Mouse (Mus musculus) cerebral cortex, adult 2 months (tissue): ENCODE measurements around the gene Zfp526.

Experiments
- WGBS: fragments of 180-500 bp; shearing (Covaris S2); methylation state at CpG from one replicate; pipeline ENCODE4 v1.1.7; 2018; 5-methylcytosine and 5-hydroxymethylcytosine counted together

Zfp526 gene

DNA sequence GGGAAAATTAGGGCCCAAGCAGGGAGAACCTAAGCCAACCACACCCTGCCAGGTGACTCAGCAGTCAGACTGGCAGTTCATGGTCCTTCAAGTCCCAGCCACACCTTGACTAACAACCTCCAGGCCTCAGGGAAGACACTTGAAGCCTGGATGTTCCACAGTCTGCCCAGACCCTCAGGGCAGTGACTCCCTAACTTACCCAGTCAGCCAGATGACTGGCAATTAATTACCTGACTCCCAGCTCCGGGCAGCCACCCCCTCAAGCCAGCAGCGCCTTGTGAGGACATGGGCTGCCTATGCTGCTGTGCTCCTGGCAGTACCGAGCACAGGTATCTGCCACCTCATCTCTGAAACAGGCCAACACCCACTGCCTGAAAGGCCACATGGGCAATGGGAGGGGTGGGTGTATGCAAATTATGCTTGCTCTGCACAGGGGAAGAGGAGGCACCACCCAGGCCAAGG is 12.0 kb upstream of the Zfp526 start:
- WGBS: 78% methylated on average over 3 of the region's 3 CpGs

DNA sequence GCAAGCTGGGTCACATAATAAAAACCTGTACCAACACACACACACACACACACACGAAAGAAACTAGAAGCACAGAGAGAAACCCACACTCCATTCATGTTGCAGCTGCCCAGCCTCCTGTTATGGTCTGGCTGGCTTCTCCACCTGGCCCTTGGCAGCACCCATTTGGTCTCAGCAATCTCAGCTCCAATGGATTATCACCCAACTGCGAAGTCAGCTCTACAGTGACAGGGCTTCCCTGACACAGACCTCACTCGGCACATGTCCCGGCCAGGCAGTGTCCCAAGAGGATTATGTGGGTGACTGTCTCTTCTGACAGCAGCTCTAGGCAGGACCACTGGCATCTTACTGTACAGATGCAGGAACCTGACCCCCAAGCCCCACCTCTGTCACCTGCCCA is 10.7 kb upstream of the Zfp526 start:
- WGBS: 90% methylated on average over 4 of the region's 4 CpGs

DNA sequence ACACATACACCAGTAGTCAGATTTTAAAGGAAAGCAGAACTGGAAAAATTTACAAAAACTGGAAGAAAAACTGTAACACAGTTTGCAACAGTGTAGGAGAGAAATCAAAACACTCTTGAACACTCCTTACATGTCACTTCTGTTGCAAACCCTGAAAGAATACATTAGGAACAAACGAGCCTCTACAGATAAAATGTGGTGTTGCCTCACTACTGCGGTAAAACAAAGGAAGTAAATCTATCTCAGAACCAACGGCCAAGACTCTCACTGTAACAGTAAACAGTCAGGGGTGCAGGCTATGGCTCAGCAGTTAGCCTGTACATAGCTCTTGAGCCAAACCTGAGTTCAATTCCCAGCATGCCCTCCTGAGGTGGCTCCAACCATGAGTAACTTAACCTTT is 8.1 kb upstream of the Zfp526 start:
- WGBS: 51% methylated on average over 3 of the region's 3 CpGs

DNA sequence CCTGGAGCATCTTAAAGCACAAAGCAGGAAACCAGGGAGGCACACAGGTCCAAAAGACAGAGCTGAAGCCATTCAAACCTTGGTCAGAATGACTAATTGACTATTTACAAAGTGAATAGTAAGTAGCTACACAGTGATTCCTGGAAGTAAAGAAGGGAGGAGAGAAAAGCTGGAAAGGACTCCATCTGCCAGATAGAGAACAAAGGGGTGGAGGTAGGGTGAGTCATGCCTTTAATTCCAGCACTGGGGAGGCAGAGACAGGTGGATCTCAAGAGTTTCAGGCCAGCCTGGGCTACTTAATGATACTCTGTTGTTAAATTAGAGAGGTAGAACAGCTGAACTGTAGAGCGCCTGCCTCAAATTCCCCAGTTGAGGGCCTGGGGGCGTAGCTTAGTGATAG is 7.1 kb upstream of the Zfp526 start:
- WGBS: 100% methylated on average over 2 of the region's 2 CpGs

DNA sequence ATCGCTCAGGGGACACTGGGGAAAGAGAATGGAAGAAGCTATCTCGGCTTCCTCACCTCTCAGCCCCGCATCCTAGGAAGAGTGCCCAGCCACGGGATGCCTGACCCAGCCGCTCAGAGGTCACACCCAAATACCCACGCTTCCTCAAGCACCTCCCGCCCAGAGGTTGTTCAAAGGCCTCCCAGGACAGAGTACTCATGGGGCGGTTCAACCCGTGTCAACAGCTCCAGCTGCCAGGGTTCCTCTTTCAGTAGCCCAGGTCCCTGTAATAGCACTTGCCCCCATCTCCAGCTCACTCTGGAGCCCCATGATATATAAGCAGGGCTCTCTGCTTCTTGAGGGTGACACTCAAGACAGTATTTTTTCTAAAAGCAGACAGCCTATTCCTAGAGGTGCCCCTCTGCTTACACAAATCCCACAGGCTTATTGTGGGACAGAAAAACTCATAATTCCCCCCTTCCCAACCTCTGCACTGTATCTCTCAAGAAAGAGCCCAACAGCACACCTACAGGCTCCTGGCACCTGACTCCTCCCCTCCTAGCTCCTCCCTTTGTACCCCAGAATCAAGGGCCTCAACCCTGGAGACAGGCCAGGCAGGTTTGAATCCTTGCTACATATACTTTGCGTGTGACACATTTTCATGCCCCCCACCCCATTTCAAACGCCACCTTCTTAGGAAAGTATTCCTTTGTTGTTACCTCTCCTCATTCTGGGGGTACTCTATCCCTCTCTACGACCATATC is 3.4 kb upstream of the Zfp526 start:
- 72% methylated on average over 12 of the region's 12 CpGs for WGBS

DNA sequence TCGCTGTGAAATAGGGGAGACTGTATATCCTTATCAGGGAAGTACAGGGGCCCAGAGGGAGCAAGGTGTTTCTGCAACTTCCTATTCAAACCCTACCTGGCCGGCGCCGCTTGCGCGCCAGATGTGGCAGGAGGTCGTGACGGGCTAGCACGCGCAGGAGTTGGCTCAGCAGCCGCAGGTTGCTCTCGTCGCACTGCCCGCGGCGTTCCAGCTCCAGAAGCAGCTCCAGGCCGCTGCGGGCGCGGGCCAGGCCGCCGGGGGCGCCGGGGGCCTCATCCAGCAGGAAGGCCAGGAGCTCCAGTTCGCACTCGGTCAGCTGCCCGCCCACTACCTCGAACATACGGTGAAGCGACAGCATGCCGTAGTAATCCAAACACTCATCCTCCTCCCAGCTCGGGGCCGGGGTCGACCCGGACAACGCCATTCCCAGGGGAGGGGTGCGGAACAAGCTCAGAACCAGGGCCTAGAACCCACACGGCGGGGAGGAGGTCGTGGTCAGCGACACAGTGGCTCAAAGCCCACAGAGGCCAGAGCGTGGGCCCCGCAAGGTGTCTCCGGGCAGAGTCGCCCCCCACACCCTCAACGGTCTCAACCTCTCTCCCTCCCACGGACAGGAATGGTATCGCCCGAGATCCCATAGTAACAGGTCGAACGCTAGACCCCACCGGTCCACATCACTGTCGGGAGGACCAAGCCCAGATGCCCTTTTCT is 2.4 kb upstream of the Zfp526 start:
- WGBS: under 1% methylated on average over 53 of the region's 53 CpGs

DNA sequence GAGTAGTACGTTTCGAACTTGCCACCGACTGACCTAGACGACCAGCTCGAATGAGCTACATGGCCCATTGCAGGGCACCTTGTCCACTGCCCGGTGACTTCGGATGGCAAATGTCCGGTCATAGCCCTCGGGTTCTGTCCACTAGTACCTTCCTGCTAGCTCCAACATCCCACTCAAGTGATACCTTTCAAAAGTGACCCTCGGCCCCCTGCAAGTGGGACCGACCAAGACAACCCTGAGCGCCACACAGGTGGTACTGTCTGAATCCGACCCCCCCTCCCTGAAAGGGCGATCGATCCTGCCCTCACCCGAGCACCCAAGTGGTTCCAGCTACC is 1.8 kb upstream of the Zfp526 start:
- under 1% methylated on average over 16 of the region's 16 CpGs for WGBS

DNA sequence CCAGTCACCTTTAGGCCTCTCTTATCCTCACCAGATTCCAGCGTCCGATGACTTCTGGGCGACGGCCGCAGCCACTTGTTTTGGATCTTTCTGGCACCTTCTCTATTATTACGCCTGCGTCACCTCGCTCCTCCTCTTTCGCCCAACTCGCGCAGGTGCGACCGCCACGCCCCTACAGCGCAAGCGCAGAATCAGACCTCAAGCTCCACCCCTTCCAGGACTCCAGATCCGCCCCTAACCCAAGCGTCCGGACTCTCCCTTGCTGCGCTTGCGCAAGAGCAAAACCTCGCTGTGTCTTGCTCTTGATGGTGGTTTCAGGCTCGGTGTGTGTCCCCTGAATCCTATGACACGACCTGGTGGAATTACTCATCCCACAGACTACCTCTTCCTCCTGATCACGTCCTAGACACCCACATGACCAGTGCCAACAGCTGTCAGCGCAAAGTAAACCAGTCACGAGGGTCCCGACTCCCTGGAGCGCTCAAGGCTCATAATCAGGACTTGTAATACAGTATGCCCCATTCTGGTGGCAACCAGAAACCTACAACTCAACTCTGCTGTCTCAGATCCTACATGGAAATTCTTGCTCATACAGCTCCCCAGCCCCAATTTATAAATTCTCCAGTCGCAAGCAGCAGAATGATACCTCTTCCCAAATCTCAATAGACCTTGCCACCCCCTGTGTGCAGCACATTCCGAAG is 1.3 kb upstream of the Zfp526 start:
- WGBS: 2% methylated on average over 31 of the region's 31 CpGs

DNA sequence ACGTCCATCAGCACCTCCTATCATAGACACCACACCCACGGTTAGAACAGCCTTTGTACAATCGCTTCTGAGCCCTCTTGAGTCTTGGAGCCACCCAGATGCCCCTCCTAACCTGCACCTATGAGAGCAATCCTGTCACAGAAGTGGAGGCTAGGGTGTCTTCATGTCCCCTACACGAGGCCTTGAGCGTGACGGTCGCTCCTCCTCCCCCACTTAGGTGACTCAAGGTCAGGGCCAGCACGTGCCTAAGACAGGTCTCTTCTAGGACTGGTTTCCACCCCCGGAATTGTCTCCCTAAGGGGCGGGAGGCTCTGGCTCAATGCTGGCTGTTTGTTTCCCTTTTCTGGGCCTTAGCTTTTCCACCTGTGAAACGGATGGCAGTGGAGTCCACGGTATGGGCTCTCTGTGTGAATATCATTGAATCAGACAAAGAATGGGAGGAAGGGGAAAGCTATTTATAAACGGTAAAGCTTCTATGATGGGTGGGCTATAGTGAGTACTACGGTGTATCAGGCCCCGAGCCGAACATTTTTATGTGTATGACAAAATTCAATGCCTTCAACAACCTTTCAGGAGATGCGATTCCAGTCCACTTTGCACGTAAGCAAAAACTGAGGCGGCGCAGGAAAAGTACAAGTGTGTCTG is 646 bp upstream of the Zfp526 start, which contains the start of gene Dedd2:
Gene Dedd2, minus strand, starts transcription at position 159 of the 645 bp plus-strand sequence.
- 3% methylated on average over 20 of the region's 20 CpGs for WGBS

DNA sequence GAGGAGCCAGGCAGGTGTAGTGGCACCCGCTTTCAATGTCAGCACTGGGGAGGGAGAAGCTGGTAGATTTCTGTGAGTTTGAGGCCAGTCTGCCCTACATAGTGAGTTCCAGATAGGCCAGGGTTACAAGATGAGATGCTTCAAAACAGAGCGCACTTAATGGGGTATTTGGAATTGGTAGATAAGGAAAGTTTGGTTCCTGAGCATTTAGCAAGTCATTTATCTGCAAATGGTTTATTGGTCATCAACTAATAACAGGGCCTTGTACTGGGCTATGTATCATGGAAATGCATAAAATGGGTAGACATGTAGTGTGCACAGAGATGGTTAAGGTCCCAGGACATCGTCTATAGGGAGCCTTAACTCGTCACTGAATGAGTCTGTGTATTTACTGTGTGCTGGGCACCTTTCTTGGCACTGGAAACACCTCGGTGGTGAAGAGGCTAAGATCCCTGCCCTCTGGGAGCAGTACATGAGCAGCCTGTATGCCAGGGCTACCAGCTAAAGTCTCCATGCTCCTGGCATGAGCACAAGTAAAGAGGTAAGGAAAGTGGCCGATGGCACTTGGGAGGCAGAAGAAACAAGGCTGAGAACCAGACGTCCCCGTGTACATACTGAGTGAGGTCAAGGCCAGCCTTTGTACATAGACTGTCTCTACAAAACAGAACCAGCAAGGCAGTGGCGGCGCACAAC is 1.2 kb downstream of the Zfp526 start:
- 81% methylated on average over 10 of the region's 10 CpGs for WGBS

DNA sequence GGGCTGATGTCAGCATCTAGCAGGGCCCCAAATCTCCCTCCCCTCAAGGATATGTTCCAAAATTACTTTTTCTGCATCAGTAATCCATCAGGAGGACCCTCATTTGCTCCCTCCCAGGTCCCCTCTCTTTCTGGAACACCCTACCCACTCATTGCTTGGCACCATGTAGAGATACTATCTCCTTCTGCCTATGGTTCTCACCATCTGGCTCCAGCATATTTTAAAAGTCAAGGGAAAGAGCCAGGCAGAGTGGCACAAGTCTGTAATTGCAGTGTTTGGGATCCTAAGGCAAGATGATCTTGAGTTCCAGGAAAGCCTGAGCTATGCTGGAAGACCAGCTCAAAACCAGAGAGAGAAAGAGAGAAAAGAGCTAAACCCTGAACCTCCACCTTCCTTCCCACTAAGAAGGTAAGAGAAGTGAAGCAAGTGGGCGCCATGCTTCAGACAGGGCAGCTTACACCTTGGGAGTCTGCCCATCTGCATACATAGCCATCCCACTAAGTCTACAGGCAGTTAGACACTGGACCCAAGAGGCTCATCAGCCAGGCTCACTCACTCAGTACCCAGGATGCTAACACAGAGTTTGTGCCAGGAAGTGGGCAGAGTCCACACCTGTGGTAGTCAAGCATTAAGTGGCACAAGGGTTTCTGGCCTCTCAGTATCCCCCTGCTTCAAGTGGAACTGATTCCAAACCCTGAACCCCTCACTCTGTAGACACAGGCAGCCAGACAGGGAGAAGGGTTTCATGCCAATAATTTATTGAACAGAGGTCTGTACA is 6.5 kb downstream of the Zfp526 start:
- WGBS: 75% methylated on average over 1 of the region's 1 CpGs

DNA sequence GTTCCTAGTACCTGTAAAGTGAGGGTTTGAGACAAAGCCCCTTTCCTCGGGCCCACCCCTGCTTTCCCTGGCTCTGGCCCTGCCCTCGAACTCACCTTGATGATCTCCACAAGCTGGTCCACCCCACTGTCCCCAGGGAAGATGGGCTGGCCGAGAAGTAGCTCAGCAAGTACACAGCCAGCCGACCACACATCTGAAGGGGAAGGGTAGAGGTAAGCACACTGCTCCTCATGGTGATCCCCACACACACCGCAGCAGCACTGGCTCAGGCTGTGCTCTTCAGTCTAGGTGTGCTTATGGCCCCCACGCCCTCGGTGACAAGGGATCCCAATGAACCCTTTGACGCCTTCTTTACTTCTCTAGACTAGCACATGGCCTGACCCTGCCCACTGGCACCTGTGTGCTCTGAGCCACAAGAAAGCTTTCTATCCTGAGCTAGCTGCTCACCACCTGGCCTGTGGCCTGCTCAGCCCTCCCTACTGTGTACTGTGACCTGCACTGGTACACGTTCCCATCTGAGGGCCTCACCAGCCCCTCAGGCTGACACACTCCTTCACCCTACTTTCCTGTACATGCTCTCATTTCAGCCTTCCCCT is 9.6 kb downstream of the Zfp526 start:
- WGBS: 83% methylated on average over 9 of the region's 9 CpGs

DNA sequence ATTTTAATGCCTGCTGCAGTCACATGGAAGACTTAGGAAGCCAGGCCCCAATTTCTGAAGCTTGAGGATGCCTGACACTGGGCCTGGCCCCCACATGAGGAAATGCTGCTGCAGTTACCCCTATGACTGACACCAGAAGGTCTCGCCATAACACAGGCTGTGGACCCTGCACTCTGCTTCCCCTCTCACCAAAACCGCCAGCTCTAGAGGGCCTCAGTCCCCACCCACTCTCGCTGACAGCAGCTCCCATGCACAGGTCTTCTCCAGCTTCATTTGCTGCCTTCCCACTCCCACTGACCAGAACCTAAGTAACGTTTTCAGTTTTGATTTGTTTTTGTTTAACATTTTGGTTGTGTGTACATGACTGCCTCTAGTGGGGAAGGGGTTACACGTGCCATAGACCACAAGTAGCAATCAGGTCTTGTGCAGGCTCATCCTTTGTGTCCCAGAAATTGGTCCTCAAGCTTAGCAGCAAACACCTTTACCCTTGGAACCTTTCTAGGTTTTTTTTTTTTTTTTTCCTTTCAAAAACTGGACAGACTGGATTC is 10.9 kb downstream of the Zfp526 start:
- 47% methylated on average over 5 of the region's 5 CpGs for WGBS

DNA sequence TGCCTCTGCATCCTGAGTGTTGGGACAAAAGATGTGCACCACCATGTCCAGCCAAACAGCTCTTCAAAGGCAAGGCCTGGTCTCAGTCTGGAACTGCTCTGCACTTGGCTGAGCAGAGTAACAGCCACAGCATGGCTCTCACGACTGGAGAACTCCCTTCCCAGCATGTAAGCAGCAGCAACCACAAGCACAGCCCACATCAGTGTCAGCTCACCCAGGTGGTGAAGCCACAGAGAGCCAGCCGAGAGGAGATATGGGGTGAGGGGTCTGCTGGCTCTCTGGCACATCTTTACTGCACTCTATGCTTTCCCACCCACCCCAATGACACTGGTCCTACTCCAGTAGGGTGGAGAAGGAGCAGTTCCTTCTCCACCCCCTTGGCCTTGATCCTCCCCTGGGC is 11.8 kb downstream of the Zfp526 start:
- WGBS: 74% methylated on average over 2 of the region's 2 CpGs

DNA sequence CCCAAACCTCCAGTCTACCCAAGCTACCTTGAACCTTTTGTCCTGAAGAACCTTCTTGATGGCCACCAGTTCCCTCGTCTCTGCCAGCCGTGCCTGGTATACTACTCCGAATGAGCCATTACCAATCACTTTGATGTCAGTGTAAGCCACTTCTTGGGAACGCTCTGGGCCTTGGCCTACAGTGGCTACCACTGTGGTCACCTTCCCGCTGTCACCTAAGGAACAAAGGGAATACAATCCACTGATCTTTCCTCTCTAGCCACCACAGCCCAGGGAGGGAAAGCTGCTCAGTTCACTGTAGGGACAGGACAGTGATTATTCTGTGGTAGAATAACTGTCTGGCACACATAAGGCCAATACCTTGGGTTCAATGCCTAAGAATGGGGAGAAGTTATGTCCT is 14.3 kb downstream of the Zfp526 start:
- WGBS: 86% methylated on average over 5 of the region's 5 CpGs

DNA sequence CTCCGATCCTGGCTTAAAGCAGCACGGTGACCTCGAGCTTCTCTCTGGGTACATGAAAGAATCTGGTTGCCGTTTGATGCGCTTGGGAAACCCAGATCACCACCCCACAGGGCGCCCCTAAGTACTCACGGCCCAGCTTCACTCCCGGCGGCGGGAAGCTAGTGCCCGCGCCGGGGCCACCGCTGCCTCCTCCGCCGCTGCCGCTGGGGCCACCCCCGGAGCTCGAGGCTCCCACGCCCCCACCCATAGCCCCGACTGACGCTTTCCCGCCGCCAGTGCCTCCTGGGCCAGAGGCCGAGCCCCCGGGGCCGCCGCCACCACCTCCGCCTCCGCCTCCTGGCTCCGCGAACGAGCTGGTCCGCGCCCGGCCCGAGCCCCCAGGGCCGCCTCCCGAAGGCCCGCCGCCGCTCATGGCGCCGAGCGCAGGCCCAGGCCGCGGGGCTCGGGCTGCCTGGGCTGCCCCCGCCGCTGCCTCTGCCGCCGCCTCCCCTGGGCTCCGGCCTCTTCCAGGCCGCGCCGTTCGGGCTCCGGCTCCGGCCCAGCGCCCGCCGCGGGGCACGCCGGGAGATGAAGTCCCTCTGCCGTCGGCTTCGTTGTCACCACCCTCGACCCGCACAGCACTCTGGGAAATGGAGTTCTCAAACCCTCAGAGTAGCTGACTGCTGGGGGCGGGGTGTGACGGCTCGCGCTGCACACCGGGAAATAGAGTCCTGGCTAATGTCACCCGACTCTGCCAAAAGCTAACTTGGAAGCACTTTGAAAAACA is 16.2 kb downstream of the Zfp526 start, which contains the start of gene Gsk3a:
Gene Gsk3a, minus strand, starts transcription at position 603 of the 766 bp plus-strand sequence.
- WGBS: under 1% methylated on average over 76 of the region's 76 CpGs

DNA sequence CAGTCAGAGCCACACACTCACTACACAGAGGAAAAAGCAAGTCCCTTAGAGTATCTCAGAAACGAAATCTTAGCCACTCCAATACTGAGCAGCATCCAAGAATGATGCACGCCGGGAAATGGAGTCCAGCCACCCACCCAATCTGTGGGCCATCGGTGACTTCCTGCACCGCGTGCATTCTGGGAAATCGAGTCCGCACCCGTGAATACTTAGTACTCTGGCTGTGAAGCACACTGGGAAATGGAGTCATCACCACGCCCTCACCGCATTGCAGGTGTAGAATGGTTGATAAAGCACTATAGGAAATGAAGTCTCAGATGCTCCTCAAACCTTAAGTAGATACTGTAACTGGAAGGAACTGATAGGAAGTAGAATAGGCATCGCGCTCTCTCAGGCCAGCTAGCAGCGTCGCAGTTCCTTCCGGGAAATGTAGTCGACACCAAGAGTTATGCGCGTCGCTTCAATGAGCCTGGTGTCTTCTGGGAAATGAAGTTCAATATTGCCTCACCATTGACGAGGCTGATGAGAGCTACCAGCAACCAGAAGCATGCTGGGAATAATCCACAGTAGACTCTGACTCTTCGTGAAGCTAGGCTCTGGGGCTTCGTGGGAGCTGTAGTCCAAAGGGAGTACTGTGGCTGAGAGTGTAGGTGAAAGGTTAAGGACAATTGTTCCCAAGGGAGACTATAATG is 16.9 kb downstream of the Zfp526 start:
- WGBS: under 1% methylated on average over 23 of the region's 23 CpGs

DNA sequence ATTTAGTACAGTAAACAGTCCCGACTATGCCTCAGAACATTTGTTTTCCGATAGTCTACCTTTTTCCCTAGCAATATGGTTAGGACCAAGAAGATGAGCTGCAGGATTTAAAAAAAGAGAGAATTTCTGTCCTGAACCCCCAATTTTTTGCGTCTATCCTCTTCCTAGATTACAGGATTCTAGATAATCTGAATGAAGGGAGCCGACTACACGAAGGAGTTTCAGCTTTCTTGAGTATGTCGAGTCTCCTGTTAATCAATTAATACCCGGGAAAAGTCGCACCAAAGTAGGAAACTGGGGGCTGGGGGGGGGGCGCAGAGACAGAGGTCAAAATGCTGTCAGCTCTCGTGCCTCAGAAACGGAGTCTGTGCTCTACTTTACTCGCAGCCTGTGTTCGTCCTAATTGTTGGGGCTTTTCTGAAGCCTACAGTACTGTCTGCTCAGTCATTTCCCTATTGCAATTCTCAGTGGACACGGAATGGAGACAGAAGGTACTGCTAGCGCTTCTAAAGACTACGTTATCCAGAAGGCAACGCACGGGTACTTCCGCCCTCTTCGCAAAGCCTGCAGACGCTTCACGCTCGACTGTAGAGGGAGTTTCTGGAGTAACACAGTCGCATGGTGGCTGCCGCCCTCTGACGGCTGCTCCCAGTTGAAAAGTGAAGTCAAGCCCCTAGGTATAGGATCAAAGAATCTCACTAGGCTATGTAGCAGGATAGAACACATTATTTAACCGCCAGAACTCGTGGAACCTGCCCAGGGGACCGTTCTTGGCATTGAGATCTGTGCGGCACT is 17.8 kb downstream of the Zfp526 start:
- WGBS: under 1% methylated on average over 30 of the region's 30 CpGs
